ENCODE assay signal across 14 mouse cellular contexts in the genomic region with DNA sequence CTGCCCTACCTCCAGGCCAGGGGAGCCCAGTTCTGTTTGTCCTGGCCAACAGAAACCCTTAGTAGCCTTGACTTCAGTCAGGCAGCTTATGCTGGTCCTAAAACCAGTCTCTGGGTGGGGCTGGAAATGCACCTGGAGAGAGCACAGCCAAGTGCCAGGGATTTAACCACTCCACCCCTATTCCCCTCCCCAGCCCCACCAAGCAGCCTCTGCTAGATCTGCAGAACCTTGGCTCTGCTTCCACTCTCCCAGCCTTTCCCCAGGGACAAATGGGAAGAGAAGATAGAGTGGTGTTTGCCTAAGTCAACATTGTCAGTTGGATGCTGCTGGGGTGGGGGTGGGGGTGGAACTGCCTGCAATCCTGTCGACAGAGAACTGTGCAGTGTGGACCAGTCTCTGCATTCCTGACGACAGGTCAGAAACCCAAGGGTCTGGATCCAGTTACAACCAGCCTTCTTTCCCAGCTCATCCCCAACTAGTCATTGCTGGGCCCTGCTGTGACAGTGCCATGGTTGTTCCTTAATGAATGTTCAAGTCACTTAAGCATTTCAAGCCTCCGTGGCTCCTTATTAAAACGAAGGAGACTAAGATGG.
DNase-seq lines count a peak whose midpoint lies in the region; ATAC-seq lines count a peak whose summit lies in the region.
"Had no signal": no experiment of that assay in that cellular context is flagged by ENCODE, and none has a peak within 500 bp of the region (broad histone marks: within the 10 kb centered on the region; RNA-seq: fewer than 3 reads in every experiment).

No protein-coding gene starts in this region.

- H3K4me3 ChIP-seq in heart, embryonic 14.5 days (ENCODE audit: control insufficient read depth in 1 of 2, insufficient read depth in 1 of 2, low read depth in 1 of 2, low read length in 2 of 2): no peak overlapping the region
- H3K4me3 ChIP-seq in hindbrain, embryonic 16.5 days (ENCODE audit: low read length): no peak overlapping the region
- H3K4me3 ChIP-seq in midbrain, embryonic 13.5 days (replicated peaks): no peak overlapping the region
- H3K4me3 ChIP-seq in forebrain, embryonic 16.5 days (replicated peaks; ENCODE audit: low read length): no peak overlapping the region
- H3K4me3 ChIP-seq: heart, embryonic 10.5 days had no signal

- H3K4me1 ChIP-seq in heart, embryonic 14.5 days (ENCODE audit: control insufficient read depth in 2 of 2, insufficient read depth in 2 of 2, low read length in 2 of 2): peaks cover 9 to 14% of the 10 kb centered on the region in 2 experiments; a peak in 3 of 4 replicates
- no peaks in the 10 kb centered on the region for H3K4me1 ChIP-seq in hindbrain, embryonic 16.5 days (ENCODE audit: control insufficient read depth, insufficient read depth, low read depth, low read length)
- peaks cover 6% of the 10 kb centered on the region; the same call in 1 of the 2 replicates for H3K4me1 ChIP-seq in midbrain, embryonic 13.5 days (replicated peaks)
- H3K4me1 ChIP-seq in forebrain, embryonic 16.5 days (replicated peaks; ENCODE audit: control insufficient read depth, insufficient read depth, low read length): no peaks in the 10 kb centered on the region

- DNase-seq in heart, adult 9 months (ENCODE audit: low spot score in 2 of 2): no peak
- peak; percentile 36 for DNase-seq in MN1 (ENCODE audit: low spot score)
- DNase-seq in ovary, adult 18-20 months (ENCODE audit: low spot score): no peak
- no peak for DNase-seq in thymus, postnatal 4 days
- DNase-seq: cerebellum, adult 11-12 months; gastrocnemius, adult 2 months; layer of hippocampus, adult 9-11 months had no signal

- no peaks in the 10 kb centered on the region for H3K9me3 ChIP-seq in heart, embryonic 14.5 days (ENCODE audit: control insufficient read depth, low read length)
- no peaks in the 10 kb centered on the region for H3K9me3 ChIP-seq in hindbrain, embryonic 16.5 days (ENCODE audit: control insufficient read depth, low read length)
- H3K9me3 ChIP-seq in midbrain, embryonic 13.5 days: no peaks in the 10 kb centered on the region
- H3K9me3 ChIP-seq in forebrain, embryonic 16.5 days (ENCODE audit: control insufficient read depth, low read length): no peaks in the 10 kb centered on the region
- H3K9me3 ChIP-seq: heart, embryonic 10.5 days had no signal

- no peaks in the 10 kb centered on the region for H3K27me3 ChIP-seq in heart, embryonic 14.5 days (ENCODE audit: control insufficient read depth, insufficient read depth, low read length)
- H3K27me3 ChIP-seq in hindbrain, embryonic 16.5 days (replicated peaks; ENCODE audit: control insufficient read depth, insufficient read depth, low read length): no peaks in the 10 kb centered on the region
- H3K27me3 ChIP-seq in midbrain, embryonic 13.5 days: no peaks in the 10 kb centered on the region
- H3K27me3 ChIP-seq in forebrain, embryonic 16.5 days (replicated peaks; ENCODE audit: control insufficient read depth, insufficient read depth, low read length): no peaks in the 10 kb centered on the region

- no peaks in the 10 kb centered on the region for H3K36me3 ChIP-seq in heart, embryonic 14.5 days (ENCODE audit: control insufficient read depth, insufficient read depth, low read length)
- H3K36me3 ChIP-seq in hindbrain, embryonic 16.5 days (ENCODE audit: control insufficient read depth, insufficient read depth, low read length): no peaks in the 10 kb centered on the region
- no peaks in the 10 kb centered on the region for H3K36me3 ChIP-seq in midbrain, embryonic 13.5 days
- H3K36me3 ChIP-seq in forebrain, embryonic 16.5 days (ENCODE audit: control insufficient read depth, insufficient read depth): no peaks in the 10 kb centered on the region
- H3K36me3 ChIP-seq: heart, embryonic 10.5 days had no signal

- no peak overlapping the region for H3K9ac ChIP-seq in heart, embryonic 14.5 days (ENCODE audit: low read length)
- no peak overlapping the region for H3K9ac ChIP-seq in hindbrain, embryonic 16.5 days (ENCODE audit: low read depth, low read length)
- H3K9ac ChIP-seq in midbrain, embryonic 13.5 days (replicated peaks): no peak overlapping the region
- H3K9ac ChIP-seq in forebrain, embryonic 16.5 days (replicated peaks; ENCODE audit: low read depth, low read length): no peak overlapping the region

- 53% methylated on average over 4 of the region's 4 CpGs for WGBS in heart, embryonic 14.5 days
- 68% methylated on average over 4 of the region's 4 CpGs for WGBS in hindbrain, embryonic 16.5 days
- WGBS in midbrain, embryonic 13.5 days: 64% methylated on average over 4 of the region's 4 CpGs
- WGBS in forebrain, embryonic 16.5 days: 67% methylated on average over 4 of the region's 4 CpGs

- no peak overlapping the region for H3K27ac ChIP-seq in heart, embryonic 14.5 days (replicated peaks in 1 of 2; ENCODE audit: control insufficient read depth in 1 of 2, insufficient read depth in 1 of 2, low read depth in 2 of 2, low read length in 2 of 2)
- H3K27ac ChIP-seq in hindbrain, embryonic 16.5 days (ENCODE audit: low read depth, low read length): no peak overlapping the region
- H3K27ac ChIP-seq in midbrain, embryonic 13.5 days: no peak overlapping the region
- no peak overlapping the region for H3K27ac ChIP-seq in forebrain, embryonic 16.5 days (ENCODE audit: low read length)
- H3K27ac ChIP-seq: gastrocnemius, adult 2 months; heart, embryonic 10.5 days; kidney, postnatal 0 days; macrophage had no signal

- H3K4me2 ChIP-seq in heart, embryonic 14.5 days (ENCODE audit: low read length): no peak overlapping the region
- no peak overlapping the region for H3K4me2 ChIP-seq in hindbrain, embryonic 16.5 days (ENCODE audit: low read length)
- no peak overlapping the region for H3K4me2 ChIP-seq in midbrain, embryonic 13.5 days (replicated peaks)
- H3K4me2 ChIP-seq in forebrain, embryonic 16.5 days (ENCODE audit: low read length): no peak overlapping the region

- ATAC-seq in heart, embryonic 14.5 days (ENCODE audit: insufficient number of reproducible peaks, insufficient read depth, low FRiP score, low read depth): peak; percentile 43; the same call in 1 of the 2 replicates
- ATAC-seq in hindbrain, embryonic 16.5 days: peak; percentile 30; the same call in 1 of the 2 replicates
- 0 out of 2 replicates have a peak, but pooled peaks have one; percentile 37 for ATAC-seq in midbrain, embryonic 13.5 days
- no peak for ATAC-seq in forebrain, embryonic 16.5 days
